Mouse (Mus musculus): Measurements from ENCODE around the gene Prpf31. TPM values are rescaled to one million over a fixed set of nuclear protein-coding genes. Genes with fewer than 3 reads are reported as not detected.
"Not testable (repeated sequence)": the region's sequence is repeated elsewhere in the genome, so short reads cannot be mapped to it uniquely, and the experiment has no call there.

The Prpf31 gene
- 93.1 and 97.6 TPM in 2 replicates for polyA plus RNA-seq (2016; fragmentation: Nextera tagmentation; extraction: Ambion mirVana)

- WGBS (ENCODE audit: insufficient replicate concordance), result under 1% methylated on average over 47 of the region's 47 CpGs
Measured at GRCm38 (mm10) chr7:3629543-3630477, at the start of gene Prpf31, which contains the start of gene Tfpt. Gene Prpf31 (plus strand): TSS chr7:3629985. Gene Tfpt (minus strand): TSS chr7:3629929.

DNA sequence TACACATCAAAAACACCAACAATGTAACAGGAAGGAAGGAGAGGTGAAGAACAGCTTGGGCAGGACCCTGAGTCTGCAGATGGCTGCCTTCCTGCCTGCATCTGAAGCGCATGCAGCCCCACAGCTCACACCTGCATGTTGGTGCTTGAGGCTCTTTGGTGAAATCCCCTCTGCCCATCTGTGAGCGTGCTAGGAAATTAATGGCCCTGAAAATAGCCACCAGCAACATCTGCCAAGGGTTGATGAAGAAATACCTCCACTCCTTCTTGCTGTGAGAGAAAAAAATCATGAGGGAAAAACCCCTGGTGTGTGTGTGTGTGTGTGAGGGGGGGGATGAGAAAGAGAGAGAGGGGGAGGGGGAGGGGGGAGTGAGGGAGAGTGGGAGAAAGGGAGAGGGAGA is 49.8 kb upstream of the Prpf31 start:
- Histone ChIP-seq H3K4me2 (no peak overlapping the region), H3K27ac (no peak overlapping the region), H3K9me3 (replicated peaks) (no peaks in the 10 kb centered on the region), H3K4me3 (no peak overlapping the region), H3K27me3 (replicated peaks) (no peaks in the 10 kb centered on the region), H3K9ac (no peak overlapping the region), H3K36me3 (no peaks in the 10 kb centered on the region), H3K4me1 (no peaks in the 10 kb centered on the region)
- ATAC-seq, result no peak
- 48% methylated on average over 2 of the region's 2 CpGs for WGBS (ENCODE audit: insufficient replicate concordance)

More at GRCm38 (mm10) chr7:3629543-3630477, at the start of gene Prpf31, which contains the start of gene Tfpt:
- H3K27ac ChIP-seq, result peak within 1 kb of the TSS; percentile 84
- peak within 1 kb of the TSS; percentile 73 for H3K4me3 ChIP-seq
- peaks cover 74% of the 10 kb centered on the region for H3K36me3 ChIP-seq
- H3K9ac ChIP-seq, result peak within 1 kb of the TSS; percentile 79
- no peaks in the 10 kb centered on the region for H3K9me3 ChIP-seq (replicated peaks)
- H3K4me2 ChIP-seq, result peak within 1 kb of the TSS; percentile 95
- H3K27me3 ChIP-seq (replicated peaks), result no peaks in the 10 kb centered on the region
- H3K4me1 ChIP-seq, result peaks cover 26% of the 10 kb centered on the region
- ATAC-seq, result peak; percentile 88

GRCm38 (mm10) chr7:3585763-3586162 is 44.0 kb upstream of the Prpf31 start:
- Histone ChIP-seq H3K4me3 (no peak overlapping the region), H3K36me3 (no peaks in the 10 kb centered on the region), H3K4me1 (no peaks in the 10 kb centered on the region), H3K9me3 (replicated peaks) (no peaks in the 10 kb centered on the region), H3K27ac (no peak overlapping the region), H3K9ac (no peak overlapping the region), H3K27me3 (replicated peaks) (no peaks in the 10 kb centered on the region), H3K4me2 (no peak overlapping the region)
- 9% methylated on average over 6 of the region's 6 CpGs for WGBS (ENCODE audit: insufficient replicate concordance)
- no peak for ATAC-seq

DNA sequence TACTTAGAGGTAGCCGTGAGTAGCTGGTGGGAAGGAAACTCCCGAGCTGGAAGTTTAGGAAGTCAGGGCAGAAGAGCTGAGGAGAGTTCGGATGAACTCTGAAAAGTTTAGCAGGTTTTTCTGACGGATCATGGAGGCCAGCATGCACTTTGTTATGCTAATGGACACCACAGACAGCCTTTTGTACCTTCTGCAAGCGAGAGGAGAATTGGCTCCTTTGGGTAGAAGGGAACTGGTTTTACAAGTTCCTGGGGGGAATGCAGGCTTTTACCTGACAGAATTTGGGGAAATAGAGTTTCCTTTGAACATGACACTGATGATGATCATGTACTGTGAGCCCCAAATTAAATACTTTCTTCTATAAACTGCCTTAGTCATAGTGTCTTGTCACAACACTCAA is 43.5 kb upstream of the Prpf31 start:
- H3K9ac ChIP-seq, result no peak overlapping the region
- no peak overlapping the region for H3K4me3 ChIP-seq
- H3K4me1 ChIP-seq, result no peaks in the 10 kb centered on the region
- H3K27ac ChIP-seq, result no peak overlapping the region
- H3K4me2 ChIP-seq, result no peak overlapping the region
- no peaks in the 10 kb centered on the region for H3K36me3 ChIP-seq
- no peak for ATAC-seq
- WGBS (ENCODE audit: insufficient replicate concordance), result 9% methylated on average over 5 of the region's 5 CpGs
- H3K9me3 ChIP-seq (replicated peaks), result no peaks in the 10 kb centered on the region
- H3K27me3 ChIP-seq (replicated peaks), result no peaks in the 10 kb centered on the region

- Histone ChIP-seq H3K27me3 (replicated peaks) (no peaks in the 10 kb centered on the region), H3K9ac (no peak overlapping the region), H3K9me3 (replicated peaks) (no peaks in the 10 kb centered on the region), H3K36me3 (no peaks in the 10 kb centered on the region), H3K27ac (no peak overlapping the region), H3K4me2 (no peak overlapping the region), H3K4me1 (no peaks in the 10 kb centered on the region), H3K4me3 (no peak overlapping the region)
- no peak for ATAC-seq
- WGBS (ENCODE audit: insufficient replicate concordance), result 71% methylated on average over 1 of the region's 1 CpGs
Measured at GRCm38 (mm10) chr7:3587292-3587691, 42.5 kb upstream of the Prpf31 start.

DNA sequence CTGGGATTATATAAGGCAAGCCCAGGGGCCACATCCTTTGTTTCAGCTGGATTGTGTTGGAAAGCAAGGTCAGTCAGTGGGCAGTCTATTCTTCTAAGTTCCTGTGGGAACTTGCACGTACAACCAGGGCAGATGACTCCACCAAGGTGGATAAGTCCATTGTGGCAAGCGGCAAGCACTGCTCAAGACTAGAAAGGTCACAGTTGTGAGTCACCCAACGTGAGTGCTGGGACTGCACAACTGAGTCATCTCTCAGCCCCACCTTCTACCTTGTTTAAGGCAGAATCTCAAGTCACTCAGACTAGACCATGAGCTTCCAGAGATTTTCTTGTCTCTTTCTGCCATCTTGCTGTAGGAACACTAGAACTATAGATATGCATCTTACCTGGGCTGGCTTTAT is 39.2 kb upstream of the Prpf31 start:
- H3K27me3 ChIP-seq (replicated peaks), result no peaks in the 10 kb centered on the region
- H3K9me3 ChIP-seq (replicated peaks), result no peaks in the 10 kb centered on the region
- no peak overlapping the region for H3K27ac ChIP-seq
- WGBS (ENCODE audit: insufficient replicate concordance), result 62% methylated on average over 3 of the region's 3 CpGs
- H3K9ac ChIP-seq, result no peak overlapping the region
- no peak for ATAC-seq
- no peak overlapping the region for H3K4me3 ChIP-seq
- H3K36me3 ChIP-seq, result no peaks in the 10 kb centered on the region
- no peak overlapping the region for H3K4me2 ChIP-seq
- peaks cover 6% of the 10 kb centered on the region; the same call in 1 of the 2 replicates for H3K4me1 ChIP-seq

- H3K4me1 ChIP-seq, result peaks cover 6% of the 10 kb centered on the region; the same call in 1 of the 2 replicates
- no peak overlapping the region for H3K4me3 ChIP-seq
- 38% methylated on average over 1 of the region's 1 CpGs for WGBS (ENCODE audit: insufficient replicate concordance)
- no peak for ATAC-seq
- H3K9me3 ChIP-seq (replicated peaks), result no peaks in the 10 kb centered on the region
- no peak overlapping the region for H3K4me2 ChIP-seq
- no peak overlapping the region for H3K27ac ChIP-seq
- no peak overlapping the region for H3K9ac ChIP-seq
- no peaks in the 10 kb centered on the region for H3K36me3 ChIP-seq
- H3K27me3 ChIP-seq (replicated peaks), result no peaks in the 10 kb centered on the region
Measured at GRCm38 (mm10) chr7:3591534-3591933, 38.3 kb upstream of the Prpf31 start.

GRCm38 (mm10) chr7:3593855-3594254 is 35.9 kb upstream of the Prpf31 start:
- H3K4me2 ChIP-seq, result no peak overlapping the region

GRCm38 (mm10) chr7:3594686-3595085 is 35.1 kb upstream of the Prpf31 start:
- 12% methylated on average over 5 of the region's 5 CpGs for WGBS (ENCODE audit: insufficient replicate concordance)
- ATAC-seq, result peak; percentile 72
- peaks cover 6% of the 10 kb centered on the region; the same call in 1 of the 2 replicates for H3K4me1 ChIP-seq
- H3K9me3 ChIP-seq (replicated peaks), result no peaks in the 10 kb centered on the region
- peak overlapping the region; percentile 47 for H3K4me3 ChIP-seq
- H3K9ac ChIP-seq, result peak overlapping the region; percentile 42; the same call in 1 of the 2 replicates
- H3K36me3 ChIP-seq, result no peaks in the 10 kb centered on the region
- peak overlapping the region; percentile 60 for H3K4me2 ChIP-seq
- H3K27ac ChIP-seq, result no peak overlapping the region
- no peaks in the 10 kb centered on the region for H3K27me3 ChIP-seq (replicated peaks)

More at GRCm38 (mm10) chr7:3593855-3594254, 35.9 kb upstream of the Prpf31 start:
- no peaks in the 10 kb centered on the region for H3K36me3 ChIP-seq
- H3K9ac ChIP-seq, result no peak overlapping the region
- no peaks in the 10 kb centered on the region for H3K9me3 ChIP-seq (replicated peaks)
- no peak overlapping the region for H3K4me3 ChIP-seq
- H3K27me3 ChIP-seq (replicated peaks), result no peaks in the 10 kb centered on the region
- no peak overlapping the region for H3K27ac ChIP-seq
- no peak for ATAC-seq
- peaks cover 6% of the 10 kb centered on the region; the same call in 1 of the 2 replicates for H3K4me1 ChIP-seq

DNA sequence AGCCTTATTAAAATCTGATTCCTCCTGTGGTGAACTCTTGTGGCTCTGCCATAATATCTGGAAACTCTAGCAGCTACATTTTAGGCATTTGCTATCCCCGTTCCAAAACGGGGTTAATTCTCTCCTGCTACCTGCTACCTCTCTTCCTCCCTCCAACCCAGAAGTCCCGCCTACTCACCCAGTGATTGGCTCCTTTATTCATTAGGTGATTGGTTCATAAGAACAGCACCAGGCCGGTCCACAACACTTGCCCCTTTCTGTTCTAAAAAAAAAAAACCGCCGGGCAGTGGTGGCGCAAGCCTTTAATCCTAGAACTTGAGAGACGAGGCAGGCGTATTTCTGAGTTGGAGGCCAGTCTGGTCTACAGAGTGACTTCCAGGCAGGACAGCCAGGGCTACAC is 34.6 kb upstream of the Prpf31 start:
- 11% methylated on average over 9 of the region's 9 CpGs for WGBS (ENCODE audit: insufficient replicate concordance)
- Histone ChIP-seq H3K27ac (no peak overlapping the region), H3K4me1 (peaks cover 6% of the 10 kb centered on the region; the same call in 1 of the 2 replicates), H3K4me3 (peak overlapping the region; percentile 47), H3K9ac (peak overlapping the region; percentile 42; the same call in 1 of the 2 replicates), H3K36me3 (no peaks in the 10 kb centered on the region), H3K9me3 (replicated peaks) (no peaks in the 10 kb centered on the region), H3K4me2 (peak overlapping the region; percentile 60), H3K27me3 (replicated peaks) (no peaks in the 10 kb centered on the region)
- ATAC-seq, result peak; percentile 84

- not testable (repeated sequence) for H3K27me3 ChIP-seq (replicated peaks); H3K4me1 ChIP-seq; H3K4me3 ChIP-seq; ATAC-seq; H3K27ac ChIP-seq; H3K9ac ChIP-seq; H3K9me3 ChIP-seq (replicated peaks); H3K4me2 ChIP-seq; H3K36me3 ChIP-seq
- 28% methylated on average over 1 of the region's 1 CpGs for WGBS (ENCODE audit: insufficient replicate concordance)
Measured at GRCm38 (mm10) chr7:3597755-3598154, 32.0 kb upstream of the Prpf31 start.

GRCm38 (mm10) chr7:3601119-3601518 is 28.7 kb upstream of the Prpf31 start:
- no peak overlapping the region for H3K4me2 ChIP-seq
- H3K9me3 ChIP-seq (replicated peaks), result no peaks in the 10 kb centered on the region
- WGBS (ENCODE audit: insufficient replicate concordance), result 7% methylated on average over 4 of the region's 4 CpGs
- no peak overlapping the region for H3K27ac ChIP-seq
- H3K36me3 ChIP-seq, result no peaks in the 10 kb centered on the region
- H3K9ac ChIP-seq, result no peak overlapping the region
- no peaks in the 10 kb centered on the region for H3K27me3 ChIP-seq (replicated peaks)
- ATAC-seq, result no peak
- H3K4me1 ChIP-seq, result no peaks in the 10 kb centered on the region
- no peak overlapping the region for H3K4me3 ChIP-seq

All from liver, embryonic 12.5 days (tissue).